Mouse (Mus musculus) embryo, embryonic 10.5 days (tissue): ENCODE measurements around the gene Fam222a.

Experiments used
- DNase-seq: peaks from one replicate; pipeline ENCODE4 v3.0.0-alpha.2; 2015; ENCODE audit warnings: low spot score

The Fam222a gene

DNA sequence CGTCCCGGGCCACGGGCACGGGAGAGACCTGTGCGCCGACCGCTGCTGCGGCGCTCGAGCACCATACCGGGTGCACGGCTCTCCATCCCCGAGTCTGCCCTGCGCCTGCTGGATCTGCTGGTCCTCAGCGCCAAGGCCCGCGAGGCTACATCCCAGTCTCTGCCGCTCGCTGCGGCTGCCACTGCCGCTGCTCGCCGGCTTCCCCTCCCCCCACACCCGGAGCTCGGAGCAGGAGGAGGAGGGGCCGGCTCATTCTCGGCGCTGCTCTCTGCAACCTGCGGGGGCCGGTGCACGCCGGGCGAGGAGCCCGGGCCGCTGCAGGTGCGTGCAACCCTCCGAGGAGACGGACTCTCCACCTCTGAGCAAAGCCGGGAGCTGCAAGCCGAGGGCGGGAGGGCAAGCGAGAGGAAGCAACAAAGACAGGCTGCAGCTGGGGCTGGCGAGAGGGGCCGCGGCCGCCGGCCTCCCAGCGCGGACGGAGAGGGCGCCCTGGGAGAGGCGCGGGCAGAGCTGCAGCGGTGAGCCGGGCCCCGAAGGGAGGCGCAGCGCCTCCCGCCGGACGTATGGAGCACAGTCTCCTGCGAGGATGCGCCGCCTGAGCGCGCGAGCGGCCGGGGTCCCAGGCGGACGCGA, at the start of gene Fam222a:
TSS of gene Fam222a (plus strand) at position 452 of the 633 bp plus-strand sequence.
- peak; percentile 86 for DNase-seq

DNA sequence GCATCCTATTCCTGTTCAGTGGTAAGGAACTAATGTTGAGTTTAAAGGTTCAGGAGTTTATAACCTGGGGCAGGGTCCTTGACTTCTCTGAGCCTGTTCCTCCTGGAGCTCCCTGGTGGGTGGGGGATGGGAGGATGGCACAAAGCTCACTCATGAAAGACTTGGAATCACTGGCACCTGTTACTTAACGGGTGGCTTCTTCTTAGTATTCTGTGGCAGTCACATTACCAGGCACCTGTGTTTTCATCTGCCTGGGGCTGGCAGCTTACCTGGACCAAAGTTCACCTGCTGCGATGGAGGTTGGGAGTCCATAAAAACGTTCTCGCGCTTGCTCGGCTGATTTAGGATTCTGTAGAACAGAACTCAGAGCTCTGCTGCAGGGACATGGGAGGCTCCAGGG, 39.5 kb upstream of the Fam222a start:
- no peak for DNase-seq

DNA sequence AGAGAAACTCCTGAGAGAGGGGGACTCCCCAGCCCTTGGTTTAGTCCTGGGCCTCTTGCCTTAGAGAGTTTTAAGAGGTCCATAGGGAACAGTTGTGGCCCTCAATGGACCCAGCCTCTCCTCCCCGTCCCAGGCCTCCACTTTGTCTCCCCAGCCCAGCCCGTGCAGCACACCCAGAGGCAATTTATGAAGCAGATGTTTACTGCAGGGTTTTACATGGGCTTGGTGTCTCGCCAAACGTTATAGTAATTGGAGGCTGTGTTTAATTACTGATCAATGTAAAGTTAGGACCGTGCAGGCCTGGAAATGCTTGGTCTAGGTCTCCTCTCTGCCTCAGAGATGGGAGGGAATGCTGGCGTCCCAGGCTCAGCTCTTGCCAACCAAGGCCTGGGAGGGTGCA, 37.5 kb upstream of the Fam222a start:
- DNase-seq = no peak

- DNase-seq = no peak
Measured at GRCm38 (mm10) chr5:114532055-114532454, 35.8 kb upstream of the Fam222a start.

GRCm38 (mm10) chr5:114537308-114538020, 30.4 kb upstream of the Fam222a start:
- DNase-seq = peak; percentile 78

- no peak for DNase-seq
Measured at GRCm38 (mm10) chr5:114538021-114538405, 29.8 kb upstream of the Fam222a start.

GRCm38 (mm10) chr5:114538752-114539151, 29.1 kb upstream of the Fam222a start:
- peak; percentile 44 for DNase-seq

DNA sequence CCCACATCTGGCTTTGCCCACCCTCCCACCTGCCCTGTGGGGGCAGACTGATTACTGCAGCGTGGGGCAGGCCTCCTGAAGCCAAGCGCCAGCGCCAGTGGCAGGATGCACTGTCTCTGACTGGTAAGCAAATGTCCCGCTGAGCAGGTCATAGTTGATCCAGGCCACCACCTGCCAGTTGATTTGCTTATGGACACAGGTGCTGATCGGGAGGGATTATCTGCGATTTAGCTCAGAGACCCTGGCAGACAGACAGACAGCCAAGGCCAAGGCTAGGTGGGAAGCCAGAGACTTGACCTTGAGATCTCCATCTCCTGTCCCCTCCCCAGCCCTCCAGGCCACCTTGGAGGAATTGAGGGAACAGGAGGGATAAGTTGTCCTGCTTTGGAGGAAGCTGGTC, 28.1 kb upstream of the Fam222a start:
- no peak for DNase-seq

- peak; percentile 65 for DNase-seq
Measured at GRCm38 (mm10) chr5:114541656-114542445, 26.0 kb upstream of the Fam222a start.

DNA sequence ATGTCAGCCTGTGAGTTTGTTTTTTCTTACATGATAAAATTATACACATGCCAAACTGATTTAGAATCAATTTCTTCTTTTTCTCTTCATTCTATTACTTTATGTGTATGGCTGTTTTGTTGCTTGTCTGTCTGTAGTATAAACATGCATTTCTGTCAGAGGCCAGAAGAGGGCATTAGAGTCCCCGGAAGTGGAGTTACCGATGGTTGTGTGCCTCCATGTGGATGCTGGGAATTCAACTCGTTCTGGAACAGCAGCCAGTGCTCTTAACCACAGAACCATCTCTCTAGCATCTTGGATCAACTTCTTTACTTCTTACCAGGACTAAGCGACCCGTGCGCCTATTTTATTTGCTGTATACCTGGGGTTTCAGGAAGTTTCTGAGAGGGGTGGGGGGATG, 24.2 kb upstream of the Fam222a start:
- no peak for DNase-seq

DNA sequence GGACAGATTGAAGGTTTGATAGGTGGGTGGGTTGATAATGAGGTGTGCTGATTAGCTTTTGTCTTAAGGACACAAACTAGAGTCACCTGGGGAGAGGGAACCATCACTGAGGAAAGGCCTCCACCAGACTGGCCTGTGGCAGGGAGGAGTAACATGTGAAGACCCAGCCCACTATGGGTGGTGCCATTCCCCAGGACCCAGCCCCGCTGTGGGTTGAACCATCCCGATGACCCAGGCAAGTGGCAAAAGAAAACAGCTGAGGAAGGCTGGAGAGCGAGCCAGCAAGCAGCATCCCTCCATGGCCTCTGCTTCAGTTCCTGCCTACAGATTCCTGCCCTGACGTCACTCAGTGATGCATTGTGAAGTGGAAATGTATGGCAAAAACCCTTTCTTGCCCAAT, 23.6 kb upstream of the Fam222a start:
- no peak for DNase-seq

DNA sequence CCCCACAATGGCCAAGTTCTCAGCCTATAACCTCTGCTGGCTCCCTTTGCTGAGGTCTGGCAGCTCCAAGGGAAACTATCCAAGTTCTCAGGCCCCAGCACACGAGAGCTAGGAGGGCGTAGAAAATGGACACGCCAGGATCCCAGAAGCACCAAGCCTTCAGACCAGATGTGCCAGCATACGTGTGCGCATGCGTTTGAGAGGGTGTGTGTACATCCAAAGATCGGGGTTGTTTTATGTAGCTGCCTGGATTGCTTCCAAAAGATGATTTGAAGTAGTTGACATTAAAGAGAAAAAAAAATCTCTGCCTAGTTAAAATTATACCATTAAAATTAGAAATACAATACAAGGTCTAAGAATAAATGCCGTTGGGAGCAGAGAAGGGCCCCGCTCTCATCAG, 22.7 kb upstream of the Fam222a start:
- DNase-seq = no peak

GRCm38 (mm10) chr5:114548976-114549375, 18.8 kb upstream of the Fam222a start:
- DNase-seq = no peak

DNA sequence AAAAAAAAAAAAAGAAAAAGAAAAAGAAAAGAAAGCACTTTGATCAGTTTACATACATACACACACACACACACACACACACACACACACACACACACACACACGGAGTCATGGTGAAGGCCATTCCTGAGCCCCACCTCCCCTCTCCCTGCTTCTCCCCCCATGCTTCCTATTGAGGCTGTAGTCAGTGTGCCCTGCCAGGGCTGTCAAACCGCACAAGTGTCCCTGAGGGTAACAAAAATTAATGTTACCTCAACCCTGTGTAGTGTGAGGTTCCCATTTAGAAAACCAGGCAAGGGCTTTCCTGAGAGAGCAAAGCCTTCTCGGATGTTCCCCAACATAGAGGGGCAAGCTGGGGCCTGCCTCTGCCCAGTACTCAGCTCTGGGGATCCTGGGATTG, 18.0 kb upstream of the Fam222a start:
- DNase-seq = no peak

GRCm38 (mm10) chr5:114550431-114550830, 17.4 kb upstream of the Fam222a start:
- DNase-seq = peak; percentile 45

DNA sequence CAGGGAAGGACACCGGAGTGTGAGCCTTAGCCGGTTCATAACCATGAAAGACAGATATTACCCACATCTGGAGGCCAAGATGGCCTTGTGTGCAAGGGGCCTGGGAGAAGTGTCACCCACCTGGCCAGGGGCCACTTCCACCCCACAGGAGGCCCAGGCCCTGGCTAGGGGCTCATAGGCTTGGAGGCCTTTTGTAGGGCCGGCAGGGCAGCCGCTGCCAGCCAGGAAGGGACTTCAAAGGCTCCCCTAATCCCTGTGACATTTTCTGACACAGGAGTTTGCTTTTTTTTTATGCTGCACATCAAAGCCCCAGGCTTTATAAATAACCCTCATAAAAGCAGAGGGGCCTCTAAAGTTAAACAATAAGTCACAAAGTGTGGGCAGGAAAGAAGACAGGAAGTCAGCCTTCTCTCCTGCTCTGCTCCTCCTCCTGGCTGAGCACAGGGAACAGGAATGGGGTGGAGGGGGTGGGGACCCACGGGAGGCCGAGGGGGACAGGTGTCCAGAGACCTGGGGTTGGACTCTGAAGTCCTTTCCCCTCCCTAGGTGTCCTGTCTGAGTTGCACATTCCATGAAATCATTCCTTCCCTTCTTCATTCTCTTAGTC, 16.8 kb upstream of the Fam222a start:
- peak; percentile 51 for DNase-seq

- no peak for DNase-seq
Measured at GRCm38 (mm10) chr5:114552507-114553208, 15.2 kb upstream of the Fam222a start.

- peak; percentile 59 for DNase-seq
Measured at GRCm38 (mm10) chr5:114553706-114554105, 14.1 kb upstream of the Fam222a start.

GRCm38 (mm10) chr5:114555424-114555823, 12.4 kb upstream of the Fam222a start:
- DNase-seq = no peak

GRCm38 (mm10) chr5:114556109-114556508, 11.7 kb upstream of the Fam222a start:
- DNase-seq = no peak

DNA sequence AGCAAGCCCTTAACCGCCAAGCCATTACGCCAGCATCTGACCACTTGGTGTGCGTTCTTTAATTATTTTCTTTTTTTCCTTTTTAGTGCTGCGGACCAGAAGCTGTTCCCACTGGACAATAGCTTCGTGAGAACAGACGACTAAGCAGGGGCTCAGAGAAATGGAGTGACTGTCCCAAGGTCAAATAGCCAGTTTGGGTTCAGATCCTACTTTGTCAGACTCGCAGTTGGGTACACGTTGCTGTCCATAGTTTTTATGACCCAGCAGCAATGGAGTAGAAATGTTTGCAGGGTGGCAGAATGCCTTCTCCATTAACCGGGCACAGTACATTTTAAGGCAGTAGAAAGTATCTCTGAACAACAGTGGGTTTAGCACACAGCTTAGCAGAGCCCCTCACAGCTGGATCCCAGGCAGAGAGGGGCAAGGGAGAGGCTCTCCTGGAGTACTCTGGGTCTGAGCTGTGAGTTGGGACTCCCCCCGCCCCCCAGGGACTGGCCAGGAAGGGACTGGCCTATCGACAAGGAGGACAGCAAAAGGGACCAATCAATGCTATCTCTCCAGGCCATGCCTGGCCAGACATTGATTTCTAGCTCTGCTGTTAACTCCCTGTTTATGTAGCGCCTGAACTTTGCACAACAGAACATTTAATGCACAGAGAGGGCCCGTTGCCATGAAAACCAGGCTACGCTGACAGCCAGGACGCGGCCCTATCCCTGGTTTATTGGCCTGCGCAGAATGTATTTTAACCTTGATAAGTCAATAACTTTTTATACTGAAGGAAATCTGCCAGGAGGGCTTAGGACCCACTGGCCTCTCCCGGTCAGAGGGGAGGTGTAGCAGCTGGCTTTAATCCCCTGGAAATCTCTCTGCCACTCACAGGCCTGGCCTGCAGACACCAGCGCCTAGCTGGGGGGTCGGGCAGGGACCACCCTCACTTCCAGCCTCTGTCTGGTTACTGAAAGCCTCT, 9.8 kb upstream of the Fam222a start:
- DNase-seq = peak; percentile 50
